Mouse (Mus musculus): Measurements from ENCODE around the gene Ptpn14.

- TF ChIP-seq CTCF (IDR thresholded peaks at IDR 0.05; ENCODE audit: borderline replicate concordance, insufficient read depth, low read length) = no peak
- TF ChIP-seq POLR2A (IDR thresholded peaks at IDR 0.05; ENCODE audit: low read depth, low read length) = no peak
Measured at GRCm38 (mm10) chr1:189866621-189867020, 138.6 kb downstream of the Ptpn14 start.

Measured in embryonic fibroblast, embryonic 13.5 days (primary cell).